Mouse (Mus musculus): ENCODE data around the gene Macrod2.

Macrod2 gene

DNA sequence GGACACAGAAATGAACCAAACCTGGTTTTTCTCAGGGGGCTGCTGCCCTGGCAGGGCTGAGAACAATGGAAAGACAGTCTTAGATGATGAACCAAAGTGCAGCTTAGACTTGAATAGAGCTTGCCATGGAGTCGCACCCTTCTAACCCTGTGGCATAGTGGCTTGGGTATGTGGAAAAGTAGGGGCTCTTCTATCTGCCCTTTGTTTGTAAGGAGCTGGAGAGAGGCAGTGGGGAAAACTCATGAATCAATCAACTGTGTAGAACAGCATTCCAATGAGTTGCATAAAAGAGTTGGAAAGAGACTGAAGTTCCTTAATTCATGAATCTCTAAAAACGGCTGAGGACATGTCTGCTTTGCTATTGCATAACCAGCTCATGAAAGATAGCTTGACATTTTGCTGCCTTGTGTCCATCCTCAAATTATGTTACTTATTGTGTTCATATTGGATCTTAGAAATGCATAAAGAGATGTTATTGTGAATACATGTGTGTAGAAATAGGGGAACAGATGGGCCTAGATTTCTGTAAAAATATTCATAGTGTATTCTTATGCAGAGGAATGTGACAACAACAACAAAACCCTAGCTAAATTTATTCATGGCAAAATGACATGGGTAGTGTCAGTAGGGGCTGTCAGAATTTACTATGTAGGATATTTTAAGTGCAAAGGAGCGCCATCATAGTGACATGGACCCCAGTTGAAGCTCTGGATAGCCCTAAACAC is 197.6 kb downstream of the Macrod2 start:
- DNase-seq (ENCODE audit: low spot score) = no peak

DNA sequence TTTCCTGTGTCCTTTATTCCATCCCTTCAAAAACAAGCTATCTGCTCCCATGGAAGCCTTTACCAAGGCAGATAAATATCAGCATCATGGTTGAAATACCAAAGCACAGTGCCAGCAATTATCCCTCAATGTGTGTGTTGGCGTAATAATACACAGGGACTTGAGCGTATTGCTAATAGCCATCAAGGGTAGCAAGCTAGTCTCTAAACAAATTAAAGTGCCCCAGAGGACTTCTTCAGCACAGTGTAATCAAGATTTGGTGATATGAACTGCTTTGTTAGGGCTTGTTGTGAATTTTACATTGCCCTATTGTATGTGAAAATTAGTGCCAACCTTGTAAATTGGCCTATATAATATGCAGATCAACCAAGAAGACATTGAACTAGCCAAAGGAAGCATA is 201.8 kb downstream of the Macrod2 start:
- DNase-seq (ENCODE audit: low spot score) = no peak

DNA sequence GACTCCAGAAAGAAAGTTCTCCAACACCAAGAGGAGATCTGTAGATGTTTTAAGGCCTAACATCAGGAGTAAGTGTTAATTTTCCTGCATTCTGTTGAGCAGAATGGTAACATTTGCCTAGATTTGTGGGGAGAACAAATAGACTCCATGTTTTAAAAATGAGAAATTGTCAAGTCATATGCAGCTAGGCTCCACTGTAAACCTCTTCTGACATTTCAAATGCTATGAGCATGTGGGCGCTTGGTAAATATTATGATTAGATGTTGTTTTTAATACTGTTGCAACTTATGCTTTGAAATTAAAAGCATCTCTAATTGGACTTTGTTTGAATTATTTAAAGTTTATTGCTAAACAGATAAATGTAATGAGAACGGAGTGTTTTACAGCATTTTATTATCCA is 220.3 kb downstream of the Macrod2 start:
- DNase-seq (ENCODE audit: low spot score) = no peak

DNA sequence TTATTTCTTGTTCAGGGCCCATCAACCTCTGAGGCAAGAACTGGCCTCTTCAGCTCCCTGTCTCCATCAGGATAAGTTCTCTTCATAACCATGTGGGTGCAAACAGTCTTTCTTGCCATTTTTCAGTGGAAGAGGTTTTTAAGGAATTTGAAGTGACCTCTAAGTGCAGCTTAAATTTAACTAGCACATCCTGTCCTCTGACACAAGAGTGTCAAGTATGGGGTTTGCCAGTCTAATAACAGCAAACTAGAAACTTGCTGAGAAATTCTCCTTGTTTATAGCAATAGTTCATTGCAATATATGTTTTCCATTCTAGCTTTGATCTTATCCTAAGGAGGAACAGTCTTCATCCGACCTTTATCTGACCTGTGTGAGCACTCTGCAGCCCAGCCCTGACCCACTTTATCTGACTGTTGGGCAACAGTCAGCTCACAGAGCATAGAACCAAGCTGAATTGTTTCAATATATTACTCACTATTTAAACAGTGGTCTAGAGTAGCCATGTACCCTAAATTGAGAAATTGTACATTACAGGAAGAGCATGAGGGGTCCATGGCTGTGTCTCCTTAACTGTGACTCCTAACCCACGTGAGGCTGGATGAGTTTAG is 226.7 kb downstream of the Macrod2 start:
- DNase-seq (ENCODE audit: low spot score) = no peak

DNA sequence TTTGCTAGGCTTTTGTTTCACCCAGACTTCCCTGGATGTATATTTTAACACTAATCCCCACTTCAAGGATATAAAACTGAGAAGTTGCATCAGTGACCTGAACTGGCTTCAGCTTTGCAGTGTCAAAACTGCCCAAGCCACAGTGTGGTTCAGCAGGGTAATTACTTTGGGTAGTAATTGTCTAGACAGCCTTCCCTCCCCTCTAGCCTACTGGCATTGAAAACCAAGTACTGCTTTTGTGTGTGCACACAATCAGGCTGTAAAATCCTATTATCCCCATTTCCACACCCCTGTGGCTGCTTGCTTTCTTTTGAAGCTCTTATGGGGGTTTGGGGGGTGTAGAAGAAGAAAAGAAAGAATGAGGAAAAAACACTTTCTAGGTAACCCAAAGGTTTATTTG is 258.4 kb downstream of the Macrod2 start:
- no peak for DNase-seq (ENCODE audit: low spot score)

DNA sequence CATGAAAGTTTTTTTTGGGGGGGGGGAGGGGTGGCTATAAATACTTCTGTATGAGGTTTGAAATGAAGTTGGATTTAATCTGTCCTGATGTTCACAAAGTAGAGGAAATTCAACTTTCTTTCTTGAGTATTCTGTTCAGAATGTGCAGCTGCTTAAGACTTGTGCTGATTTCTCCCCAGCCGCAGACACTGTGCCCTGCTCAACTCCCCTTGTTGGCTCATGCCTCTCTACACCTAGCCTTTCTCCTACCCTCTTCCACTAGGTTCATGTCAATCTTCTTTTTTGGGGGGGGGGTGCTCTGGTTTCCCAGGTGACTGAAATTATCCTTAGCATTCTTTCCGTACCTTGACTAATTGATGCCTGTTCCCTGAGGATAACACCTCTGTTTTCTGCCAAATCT is 258.9 kb downstream of the Macrod2 start:
- DNase-seq (ENCODE audit: low spot score) = no peak

DNA sequence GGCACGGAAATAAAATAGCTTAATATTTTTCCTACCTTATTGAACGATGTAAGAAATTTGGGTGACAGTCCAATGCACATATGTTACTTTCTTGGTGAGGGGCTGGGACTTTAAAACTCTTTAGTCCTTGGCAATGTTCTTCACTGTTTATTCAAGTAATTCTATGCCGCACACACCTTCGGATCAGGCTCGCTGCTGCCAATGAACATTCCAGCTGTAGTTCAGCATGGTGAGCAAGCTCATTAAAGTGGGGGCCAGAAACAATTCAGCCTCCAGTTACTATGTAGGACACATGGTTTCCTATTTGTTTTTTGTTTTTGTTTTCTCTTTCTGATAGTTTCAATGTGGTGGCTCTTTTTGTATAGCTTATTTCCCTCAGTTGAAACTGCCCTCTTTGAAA is 267.6 kb downstream of the Macrod2 start:
- DNase-seq (ENCODE audit: low spot score) = no peak

DNA sequence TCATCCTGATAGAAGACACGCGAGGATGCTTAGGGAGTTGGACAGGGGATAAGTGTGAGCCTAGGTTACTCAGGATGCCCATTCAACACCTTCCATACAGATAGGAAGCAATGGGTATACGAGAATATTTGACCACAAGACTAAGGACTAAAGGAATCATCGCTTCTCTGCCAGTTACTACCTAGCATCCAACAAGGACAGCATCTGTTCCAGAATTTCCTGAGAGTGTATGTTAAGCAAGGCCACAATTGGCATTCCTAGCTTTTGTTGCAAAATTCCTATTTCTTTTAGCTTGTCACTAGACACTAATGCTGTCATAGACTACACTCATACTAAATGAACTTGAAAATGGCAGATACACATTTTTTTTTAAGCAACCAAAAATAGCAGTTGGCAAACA is 269.3 kb downstream of the Macrod2 start:
- no peak for DNase-seq (ENCODE audit: low spot score)

DNA sequence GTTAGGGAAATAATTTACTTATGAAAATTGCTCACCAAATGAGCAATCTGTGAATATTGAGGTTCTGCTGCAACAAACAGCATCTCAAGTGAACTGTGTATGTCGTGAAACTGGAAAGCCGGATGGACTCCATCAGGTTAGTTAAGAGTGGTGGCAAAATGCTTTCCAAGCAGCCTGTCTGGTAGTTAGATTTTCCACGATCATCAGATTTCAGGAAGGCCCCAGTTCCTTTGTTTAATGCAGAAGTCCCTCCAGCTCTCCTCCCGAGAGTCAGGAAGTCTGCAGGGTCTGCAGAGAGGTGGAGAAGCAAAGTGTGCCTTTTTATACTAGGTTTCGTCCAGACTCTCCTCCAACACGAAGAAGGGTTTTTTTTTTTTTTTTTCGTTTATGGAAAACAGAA is 271.7 kb downstream of the Macrod2 start:
- DNase-seq (ENCODE audit: low spot score) = no peak

DNA sequence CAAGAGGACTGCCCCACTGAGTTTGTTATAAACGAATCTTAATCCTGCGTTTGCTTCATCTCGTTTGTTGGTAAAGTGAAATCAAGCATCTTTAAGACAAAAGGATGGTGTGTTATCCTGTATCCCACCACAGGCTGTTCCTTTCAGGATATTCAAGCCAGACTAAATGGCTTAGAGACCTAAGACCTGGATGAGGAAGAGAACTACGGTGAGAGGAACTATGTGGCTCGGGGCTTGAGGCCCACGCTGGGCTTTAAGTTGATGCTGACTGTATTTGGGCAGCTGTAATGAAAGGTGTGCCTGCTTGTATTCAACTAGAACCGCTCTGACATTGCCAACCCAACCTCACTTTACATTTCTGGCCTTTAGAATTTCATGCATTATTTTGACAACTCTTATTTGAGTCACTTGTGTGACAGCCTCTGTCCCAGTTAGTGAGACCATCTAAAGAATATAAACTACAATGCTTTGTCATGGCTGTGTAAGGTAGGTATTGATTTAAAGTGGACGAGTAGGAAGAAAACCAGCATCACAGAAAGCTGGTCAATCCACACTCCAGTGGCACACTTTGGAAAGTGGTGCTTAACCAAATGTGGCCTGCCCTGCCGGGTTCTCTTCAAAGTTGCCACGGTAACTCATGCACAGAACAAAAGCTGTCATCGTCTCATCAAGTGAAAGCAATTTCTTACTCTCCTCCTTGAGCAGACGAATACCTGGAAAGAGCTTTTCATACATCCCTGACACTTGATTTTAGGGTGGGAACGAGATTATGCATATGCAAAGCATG is 272.3 kb downstream of the Macrod2 start:
- DNase-seq (ENCODE audit: low spot score) = no peak

DNA sequence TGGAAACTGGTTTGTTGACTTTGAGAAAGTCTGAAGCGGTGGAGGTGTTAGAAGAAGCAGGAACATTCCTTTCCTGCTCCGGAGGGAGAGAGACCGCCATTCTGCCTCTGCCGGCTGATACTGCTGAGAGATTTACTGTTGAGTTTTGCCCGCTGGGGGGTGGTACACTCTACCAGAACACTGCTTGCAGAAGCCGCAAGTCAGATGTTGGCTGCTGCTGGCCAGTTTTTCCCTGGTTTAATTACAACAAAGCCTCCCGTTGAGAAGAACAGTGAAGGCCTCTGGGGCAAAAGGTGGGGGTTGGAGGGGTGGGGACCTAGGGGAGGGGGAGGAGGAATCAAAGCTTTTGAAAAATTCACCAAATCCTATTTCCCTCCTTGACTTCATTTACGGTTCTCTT is 273.2 kb downstream of the Macrod2 start:
- peak; percentile 53 for DNase-seq (ENCODE audit: low spot score)

DNA sequence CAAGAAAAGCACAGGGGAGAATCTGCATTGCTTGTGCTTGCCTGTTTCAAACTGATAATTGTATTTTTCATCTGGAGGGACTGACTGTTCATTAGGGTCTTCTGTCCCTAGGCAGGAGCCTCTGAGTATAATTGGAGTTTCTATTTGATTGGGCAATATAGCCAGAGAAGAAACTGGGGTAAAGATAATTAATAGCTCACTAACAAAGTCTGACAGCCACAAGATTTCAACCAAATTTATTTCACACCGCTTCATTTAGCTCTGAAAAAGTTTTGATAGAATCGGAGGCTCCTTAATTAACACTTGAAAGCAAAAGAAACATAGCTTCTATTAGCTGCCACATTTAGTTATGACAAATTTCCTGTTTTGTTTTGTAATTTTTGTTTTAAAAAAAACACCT is 274.0 kb downstream of the Macrod2 start:
- DNase-seq (ENCODE audit: low spot score) = no peak

DNA sequence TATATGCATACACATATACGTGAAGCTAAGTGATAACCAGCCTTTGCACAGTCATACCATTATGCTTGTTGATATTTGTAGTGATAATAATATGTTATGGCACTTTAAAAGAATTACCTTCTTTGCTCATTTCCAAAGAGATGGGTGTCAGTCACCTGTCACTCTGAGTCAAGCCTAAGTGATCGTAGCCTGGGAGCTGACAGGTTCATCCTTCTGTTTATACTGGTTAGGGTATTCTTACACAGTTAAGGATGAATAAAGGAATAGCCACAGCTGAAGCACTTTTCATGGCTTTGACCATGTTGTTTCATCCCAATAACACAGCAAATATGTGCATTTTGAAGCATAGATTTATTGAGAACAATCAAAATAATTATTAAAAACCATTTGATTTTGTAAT is 274.7 kb downstream of the Macrod2 start:
- no peak for DNase-seq (ENCODE audit: low spot score)

DNA sequence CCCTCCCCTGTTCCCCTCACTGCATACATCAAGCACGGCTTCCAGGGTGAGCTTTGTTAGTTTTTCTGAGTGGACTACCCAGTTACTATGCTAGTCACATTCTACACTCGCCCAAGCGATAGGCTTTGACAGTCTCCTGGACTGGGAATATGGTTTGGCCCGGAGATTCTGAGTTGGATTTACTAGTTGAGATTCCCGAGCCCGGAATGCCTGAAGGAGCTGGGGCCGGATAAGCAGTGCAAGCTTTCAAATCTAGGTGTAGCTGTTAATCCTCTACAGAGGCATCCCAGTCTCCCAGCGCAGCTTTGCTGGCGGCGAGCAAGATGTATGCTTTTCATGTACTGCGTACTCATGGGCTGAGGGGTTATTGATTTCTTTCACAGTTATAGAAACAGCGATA is 275.3 kb downstream of the Macrod2 start:
- DNase-seq (ENCODE audit: low spot score) = peak; percentile 18

DNA sequence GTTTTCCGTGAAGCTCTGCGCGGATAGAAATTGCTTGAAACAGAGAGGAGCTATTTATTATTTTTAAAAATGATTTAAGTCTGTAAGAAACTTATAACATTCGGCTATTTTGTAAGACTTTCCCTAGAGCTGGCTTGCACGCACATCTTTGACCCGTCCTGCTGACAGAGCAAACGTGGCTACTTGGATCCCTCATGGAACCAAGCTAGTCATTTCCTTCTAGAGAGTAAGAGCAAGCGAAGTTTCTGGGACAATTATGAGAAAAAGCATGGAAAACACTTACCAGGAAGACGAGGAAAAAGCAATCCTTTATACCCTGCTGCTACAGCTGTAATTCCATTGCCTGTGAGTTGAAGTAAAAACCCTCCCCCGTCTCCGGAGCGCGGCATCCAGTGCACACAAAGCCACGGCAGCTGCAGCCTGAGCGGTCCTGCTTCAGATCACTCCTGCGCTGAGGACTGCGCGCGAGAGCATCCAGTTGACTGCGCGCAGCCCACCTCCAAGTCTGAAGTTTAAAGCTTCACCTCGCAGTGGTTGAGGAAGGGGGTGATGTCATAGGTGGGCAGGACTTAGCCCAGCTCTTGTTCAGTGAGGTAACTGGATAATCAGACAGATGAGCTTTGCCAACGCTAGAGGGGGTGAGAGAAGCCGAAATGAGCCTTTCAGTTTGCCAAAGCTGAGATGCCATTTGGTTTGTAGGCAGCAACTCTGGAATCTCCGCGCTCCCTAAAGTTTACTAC is 276.0 kb downstream of the Macrod2 start, which contains the start of gene Flrt3:
Flrt3 (minus strand) TSS at position 507 of the 740 bp plus-strand sequence.
- DNase-seq (ENCODE audit: low spot score) = peak; percentile 73

DNA sequence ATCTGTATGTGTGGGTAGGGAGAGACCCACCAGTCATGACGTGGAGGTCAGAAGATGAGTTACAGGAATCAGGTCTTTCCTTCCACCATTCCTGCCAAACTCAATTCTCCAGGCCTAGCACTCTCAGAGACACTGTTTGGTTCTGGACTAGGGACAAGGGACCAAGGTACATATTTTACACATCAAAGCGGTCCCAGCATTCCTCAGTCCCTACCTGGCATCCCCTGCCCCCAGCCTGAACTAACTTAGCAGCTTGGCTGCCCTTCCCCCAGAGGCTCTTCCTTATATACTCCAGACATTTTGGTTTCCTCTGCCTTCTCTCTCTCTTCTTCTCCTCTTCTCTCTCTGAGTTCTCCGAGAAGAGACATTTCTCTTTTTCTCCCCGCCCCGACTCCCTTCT is 278.4 kb downstream of the Macrod2 start:
- no peak for DNase-seq (ENCODE audit: low spot score)

DNA sequence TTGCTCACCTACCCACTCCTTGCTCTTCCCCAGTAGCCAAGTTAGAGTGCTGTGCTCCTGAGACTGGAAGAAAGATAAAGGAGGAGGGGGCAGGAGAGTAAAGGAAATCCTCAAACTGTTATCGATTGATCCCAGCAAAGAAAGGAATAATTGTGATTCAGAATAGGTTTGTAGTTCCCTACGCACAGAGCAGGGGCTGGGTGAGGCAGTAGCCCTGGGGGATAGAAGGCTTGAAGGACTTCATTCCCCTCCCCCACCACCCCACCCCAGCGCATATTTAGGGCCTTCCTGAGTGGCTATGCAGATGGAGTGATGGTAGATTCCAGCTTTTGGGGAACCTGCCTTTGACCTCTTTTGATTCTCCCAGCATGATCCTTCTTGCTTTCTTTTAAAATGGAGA is 281.6 kb downstream of the Macrod2 start:
- no peak for DNase-seq (ENCODE audit: low spot score)

DNA sequence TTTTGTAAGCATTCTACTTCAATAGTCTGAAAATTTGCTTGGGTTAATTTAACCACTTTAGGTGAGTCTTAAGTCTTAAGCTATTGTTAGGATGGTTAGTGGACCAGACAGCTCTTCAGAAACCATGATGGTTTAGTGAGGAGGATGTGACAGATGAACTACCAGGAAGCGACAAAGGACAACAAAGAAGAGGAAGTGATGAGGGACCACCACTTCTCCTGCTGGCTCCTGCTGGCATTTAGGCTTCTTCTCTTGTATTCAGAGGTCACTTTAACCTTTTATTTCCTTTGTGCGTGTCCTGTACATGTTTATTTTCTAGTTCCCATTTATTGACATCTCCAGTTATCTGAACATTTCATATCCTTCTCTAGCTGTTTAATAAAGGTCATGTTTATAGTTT is 295.8 kb downstream of the Macrod2 start:
- DNase-seq (ENCODE audit: low spot score) = no peak

DNA sequence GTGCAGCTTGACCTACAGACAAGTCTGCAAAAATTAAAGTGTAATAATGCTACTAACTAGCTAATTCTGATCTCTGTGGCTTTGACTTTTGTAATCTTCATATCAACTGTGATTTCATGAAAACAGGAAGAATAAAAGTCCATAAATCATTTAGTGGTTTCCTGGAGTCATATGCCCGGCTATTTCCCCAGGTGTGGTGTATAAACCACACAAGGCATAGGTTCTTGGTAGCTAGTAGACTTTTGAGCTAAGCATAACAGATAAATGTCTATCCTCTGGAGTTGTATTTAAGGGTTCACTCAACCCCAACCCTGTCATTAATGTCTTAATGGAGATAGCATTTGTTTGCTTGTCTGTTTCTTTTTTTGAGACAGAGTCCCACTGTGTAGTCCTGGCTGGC is 296.3 kb downstream of the Macrod2 start:
- no peak for DNase-seq (ENCODE audit: low spot score)

DNA sequence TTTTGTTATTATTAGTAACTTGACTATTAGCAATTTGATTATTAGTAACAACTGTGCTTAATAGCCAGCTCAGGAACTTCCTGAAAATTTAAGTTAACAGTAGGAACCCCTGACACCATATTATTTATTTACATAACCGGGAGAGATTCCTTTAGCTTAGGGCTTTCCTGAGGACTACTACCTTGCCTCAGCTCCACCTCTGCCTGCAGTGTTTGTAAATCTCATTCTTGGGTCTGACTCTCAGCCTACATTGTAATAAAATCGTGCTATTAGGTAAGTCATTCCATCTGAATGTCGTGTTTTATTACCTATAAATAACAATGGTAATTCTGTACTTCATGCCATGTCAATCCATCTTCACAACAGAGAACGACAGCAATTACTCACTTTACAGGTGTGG is 297.4 kb downstream of the Macrod2 start:
- no peak for DNase-seq (ENCODE audit: low spot score)

DNA sequence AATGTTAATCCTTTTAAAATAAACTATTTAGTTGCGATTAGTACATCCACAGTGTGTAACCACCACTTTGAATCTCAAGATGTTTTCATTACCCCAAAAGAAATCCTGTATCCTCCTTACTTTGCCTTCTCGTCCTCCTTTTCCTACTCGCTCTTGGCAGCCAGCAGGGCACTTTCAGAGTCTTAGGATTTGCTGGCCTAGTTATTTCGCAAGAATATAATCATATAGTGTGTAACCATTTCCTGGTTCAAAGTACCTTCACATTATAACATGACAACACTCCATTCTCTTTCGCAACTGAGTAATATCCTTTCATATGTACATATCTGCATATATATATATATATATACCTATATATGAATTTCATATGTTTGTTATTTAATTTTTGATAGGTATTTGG is 298.7 kb downstream of the Macrod2 start:
- DNase-seq (ENCODE audit: low spot score) = no peak

DNA sequence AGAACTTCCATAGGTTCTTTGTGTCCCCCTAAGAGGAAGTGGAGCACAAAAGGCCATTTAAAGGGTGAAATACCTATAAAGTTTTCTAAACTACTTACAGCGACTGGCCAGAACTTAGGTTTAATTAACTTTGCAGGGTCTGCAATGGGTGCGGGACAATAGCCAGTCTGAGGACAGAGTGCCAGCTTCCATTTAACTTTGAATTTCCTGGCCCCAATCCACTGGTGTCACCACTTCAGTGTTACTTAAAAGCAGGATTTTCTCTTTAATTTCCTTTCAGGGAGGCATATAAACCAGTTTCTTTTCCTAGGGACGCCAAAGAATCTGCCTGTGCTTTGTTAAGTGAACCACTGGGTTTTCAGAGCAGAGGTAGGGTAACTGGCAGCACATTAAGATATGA is 303.5 kb downstream of the Macrod2 start:
- no peak for DNase-seq (ENCODE audit: low spot score)

DNA sequence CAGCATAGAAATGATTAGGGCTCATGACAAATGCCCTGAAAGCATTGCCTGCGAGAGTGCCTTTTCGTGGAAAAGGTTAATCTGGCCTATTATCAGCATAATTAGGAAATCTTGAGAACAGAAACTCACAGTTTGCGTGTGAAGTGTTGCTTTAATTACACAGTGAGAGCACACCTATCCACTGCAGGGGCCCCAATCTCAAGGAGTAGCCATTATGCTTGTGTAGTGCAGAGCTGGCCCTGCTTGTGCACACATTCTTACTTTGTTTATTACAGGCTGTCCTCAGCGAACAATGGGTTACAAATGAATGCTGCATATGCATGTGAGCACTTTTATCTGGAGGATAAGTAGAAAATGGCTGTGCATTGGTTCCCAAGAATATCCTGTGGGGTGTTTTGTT is 308.3 kb downstream of the Macrod2 start:
- no peak for DNase-seq (ENCODE audit: low spot score)

Measured in ovary, postnatal 14 days (tissue).